Mouse (Mus musculus): ENCODE measurements at regions not wholly inside any gene's neighbourhood (a gene's known extent, or its start where the extent isn't known, plus 50 kb on each side); places are given as distances from the start of the nearest gene placed in this dataset.

DNA sequence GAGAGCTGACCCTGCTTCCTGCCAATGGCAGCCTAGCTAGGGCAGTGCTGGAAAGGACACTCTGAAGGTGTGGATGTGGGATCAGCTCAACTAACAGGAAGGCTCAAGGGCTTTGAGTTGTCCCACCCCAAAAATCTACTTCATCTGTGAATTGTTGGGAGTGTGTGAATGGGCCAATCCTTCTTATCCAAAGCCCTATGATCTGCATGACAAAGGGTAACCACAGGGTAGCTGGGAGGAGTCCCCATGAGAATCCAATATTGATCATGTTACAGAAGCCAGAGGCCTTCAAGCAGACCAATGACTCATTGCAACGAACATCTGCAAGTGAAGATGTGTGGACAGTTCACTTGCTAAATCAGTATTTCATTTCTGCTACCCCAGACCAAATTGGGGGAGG is 51.1 kb upstream of the Adra1b start:
- no peak for DNase-seq (ENCODE audit: low spot score in 2 of 2)

DNA sequence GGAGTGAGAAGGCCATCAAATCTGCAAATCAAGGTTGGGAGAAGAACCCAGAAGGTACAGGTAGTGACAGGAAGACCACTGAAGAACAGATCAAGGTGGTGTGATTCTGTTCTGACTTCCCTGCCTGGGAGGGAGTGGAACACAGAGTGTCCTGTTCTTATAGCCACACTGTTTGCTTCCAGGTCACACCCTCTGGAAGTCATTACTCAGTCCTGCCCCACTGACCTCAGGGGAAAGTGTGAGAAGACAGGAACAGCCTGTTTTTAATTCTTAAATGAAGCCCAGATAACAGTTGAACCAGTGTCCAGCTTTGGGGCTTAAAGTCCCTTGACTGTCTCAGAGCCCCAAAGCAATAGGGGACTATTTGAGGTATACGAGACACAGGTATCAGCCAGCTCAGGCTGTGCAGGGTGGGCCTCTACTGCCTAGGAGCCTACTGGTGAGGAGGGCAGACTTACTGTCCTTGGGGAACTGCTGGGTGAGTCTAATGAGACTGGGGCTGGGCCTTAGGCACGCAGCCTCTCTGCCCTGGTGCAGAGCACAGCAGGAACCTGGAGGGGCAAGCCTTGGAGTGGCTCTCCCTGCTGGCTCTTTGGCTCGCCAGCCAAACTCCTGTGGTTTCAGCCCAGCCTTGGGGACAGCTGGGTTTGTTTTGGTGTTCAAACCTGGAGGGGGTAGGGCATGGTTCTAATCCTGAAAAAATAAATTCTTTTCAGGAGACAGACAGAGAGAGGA is 57.4 kb upstream of the Adra1b start:
- DNase-seq (ENCODE audit: low spot score in 2 of 2): no peak

GRCm38 (mm10) chr11:43958976-43959315 is 57.9 kb upstream of the Adra1b start:
- DNase-seq (ENCODE audit: low spot score in 2 of 2): no peak

DNA sequence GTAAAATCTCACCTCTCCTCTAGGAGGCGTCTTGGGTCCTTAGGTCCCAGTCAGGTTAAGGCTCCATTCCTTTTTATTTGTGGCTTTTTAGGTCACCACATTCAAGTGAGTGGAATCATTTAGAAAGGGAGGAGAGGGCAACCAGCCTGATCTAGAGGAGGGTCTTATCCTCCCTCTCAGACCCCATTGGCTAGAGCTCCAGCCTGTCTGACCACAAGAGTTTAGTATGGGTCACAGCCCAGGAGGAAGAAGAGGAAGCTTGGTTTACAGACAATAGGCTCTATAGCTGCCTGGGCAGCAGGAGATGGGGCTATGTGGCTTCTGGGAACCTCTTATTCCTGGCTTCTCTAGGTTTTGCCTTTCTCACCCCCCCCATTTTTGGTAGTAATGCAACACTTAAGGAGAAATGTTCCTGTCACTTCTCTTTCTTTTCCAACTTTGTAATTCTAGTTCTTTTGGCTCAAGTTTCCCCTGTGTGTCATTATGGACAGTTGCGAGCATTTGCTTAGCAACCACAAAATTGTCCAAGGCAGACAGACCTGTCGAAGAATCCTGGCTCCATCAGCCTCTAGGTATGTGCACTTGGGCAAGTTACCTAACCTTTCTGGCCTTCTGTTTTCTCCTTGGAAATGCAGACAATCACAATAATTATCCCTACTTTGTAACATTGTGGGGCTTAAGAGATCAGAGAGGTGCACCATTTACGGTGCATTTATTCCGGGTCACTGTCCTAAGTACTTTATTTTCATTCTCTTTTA is 59.5 kb upstream of the Adra1b start:
- no peak for DNase-seq (ENCODE audit: low spot score in 2 of 2)

GRCm38 (mm10) chr11:43961398-43962070 is 60.5 kb upstream of the Adra1b start:
- DNase-seq (ENCODE audit: low spot score in 2 of 2): no peak

- no peak for DNase-seq (ENCODE audit: low spot score in 2 of 2)
Measured at GRCm38 (mm10) chr11:43967764-43968163, 66.8 kb upstream of the Adra1b start.

DNA sequence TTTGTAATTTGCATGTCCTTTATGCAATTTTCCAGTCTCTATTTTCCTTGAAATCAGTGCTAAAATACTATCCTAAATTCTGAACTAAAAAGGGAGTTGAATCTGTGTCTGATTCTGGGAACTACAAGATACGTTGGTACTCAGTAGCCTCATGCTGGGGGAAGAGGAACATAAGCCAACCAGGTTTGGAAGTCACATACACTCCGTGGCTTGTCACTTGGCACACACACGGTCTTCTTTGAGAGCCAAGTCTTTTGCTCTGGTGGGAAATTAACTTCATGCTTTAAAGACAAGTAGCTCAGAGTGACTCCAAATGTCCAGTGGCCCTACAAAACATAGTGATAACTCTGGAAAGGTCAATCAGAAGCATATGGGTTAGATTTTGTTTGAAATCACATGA is 70.9 kb upstream of the Adra1b start:
- no peak for DNase-seq (ENCODE audit: low spot score in 2 of 2)

GRCm38 (mm10) chr11:43976024-43976423 is 75.0 kb upstream of the Adra1b start:
- DNase-seq (ENCODE audit: low spot score in 2 of 2): no peak

- no peak for DNase-seq (ENCODE audit: low spot score in 2 of 2)
Measured at GRCm38 (mm10) chr11:43979406-43979805, 78.4 kb upstream of the Adra1b start.

DNA sequence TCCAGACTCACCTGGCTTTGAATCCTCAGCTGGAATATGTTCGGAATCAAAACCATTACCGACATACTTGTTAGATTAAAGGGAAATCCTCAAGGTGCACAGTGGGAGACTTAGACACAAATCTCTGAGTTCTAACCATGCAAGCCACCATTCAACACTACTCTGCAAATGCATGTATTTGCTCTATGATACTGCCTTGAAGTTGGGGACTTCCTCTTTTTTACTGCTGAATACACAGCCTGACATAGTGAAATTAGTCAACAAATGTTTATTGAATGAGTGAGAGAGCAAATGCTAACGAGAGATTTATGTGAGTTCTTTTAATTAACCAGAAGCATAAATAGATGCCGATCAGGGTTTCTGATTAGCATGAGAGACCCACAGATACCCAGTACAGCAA is 79.4 kb upstream of the Adra1b start:
- DNase-seq (ENCODE audit: low spot score in 2 of 2): no peak

GRCm38 (mm10) chr11:43989911-43990430 is 89.0 kb upstream of the Adra1b start:
- no peak for DNase-seq (ENCODE audit: low spot score in 2 of 2)

- peak in 1 of 2 experiments; percentile 5 for DNase-seq (ENCODE audit: low spot score in 2 of 2)
Measured at GRCm38 (mm10) chr11:43992011-43992471, 91.0 kb upstream of the Adra1b start.

GRCm38 (mm10) chr11:43998046-43998725 is 97.2 kb upstream of the Adra1b start:
- DNase-seq (ENCODE audit: low spot score in 2 of 2): no peak

- no peak for DNase-seq (ENCODE audit: low spot score in 2 of 2)
Measured at GRCm38 (mm10) chr11:44000056-44000455, 99.0 kb upstream of the Adra1b start.

DNA sequence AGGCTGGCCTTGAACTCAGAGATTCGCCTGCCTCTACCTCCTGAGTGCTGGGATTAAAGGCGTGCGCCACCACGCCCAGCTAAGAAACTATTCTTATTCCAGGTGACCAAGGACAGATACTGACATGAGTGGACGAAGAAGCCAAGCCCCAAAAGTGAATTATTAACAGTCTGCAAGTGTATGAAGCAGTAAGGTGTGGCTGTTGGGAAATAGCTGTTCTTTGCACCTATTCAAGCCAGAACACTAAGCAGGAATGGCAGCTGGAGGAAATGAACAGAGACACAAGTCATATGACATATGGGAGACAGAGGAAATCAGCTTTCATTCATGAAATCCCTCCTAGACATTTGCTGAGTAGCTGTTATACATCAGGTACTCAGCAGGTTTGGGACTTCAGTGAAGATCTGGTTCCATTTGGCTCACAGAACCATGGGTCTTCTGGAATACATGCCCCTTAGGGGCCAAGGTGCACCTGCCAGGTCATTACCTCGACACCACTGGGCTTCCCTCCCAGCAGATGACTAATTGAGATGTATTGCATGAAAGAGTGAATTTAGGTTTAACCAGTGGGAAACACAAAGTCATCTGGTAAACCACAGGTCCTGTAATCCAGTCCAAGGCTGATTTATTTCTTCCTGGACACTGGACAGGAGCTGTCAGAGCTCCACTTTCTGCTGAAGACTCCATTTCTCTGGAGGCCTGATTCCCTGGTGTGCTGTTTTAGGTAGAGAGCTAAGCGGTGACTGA is 101.0 kb upstream of the Adra1b start:
- no peak for DNase-seq (ENCODE audit: low spot score in 2 of 2)

DNA sequence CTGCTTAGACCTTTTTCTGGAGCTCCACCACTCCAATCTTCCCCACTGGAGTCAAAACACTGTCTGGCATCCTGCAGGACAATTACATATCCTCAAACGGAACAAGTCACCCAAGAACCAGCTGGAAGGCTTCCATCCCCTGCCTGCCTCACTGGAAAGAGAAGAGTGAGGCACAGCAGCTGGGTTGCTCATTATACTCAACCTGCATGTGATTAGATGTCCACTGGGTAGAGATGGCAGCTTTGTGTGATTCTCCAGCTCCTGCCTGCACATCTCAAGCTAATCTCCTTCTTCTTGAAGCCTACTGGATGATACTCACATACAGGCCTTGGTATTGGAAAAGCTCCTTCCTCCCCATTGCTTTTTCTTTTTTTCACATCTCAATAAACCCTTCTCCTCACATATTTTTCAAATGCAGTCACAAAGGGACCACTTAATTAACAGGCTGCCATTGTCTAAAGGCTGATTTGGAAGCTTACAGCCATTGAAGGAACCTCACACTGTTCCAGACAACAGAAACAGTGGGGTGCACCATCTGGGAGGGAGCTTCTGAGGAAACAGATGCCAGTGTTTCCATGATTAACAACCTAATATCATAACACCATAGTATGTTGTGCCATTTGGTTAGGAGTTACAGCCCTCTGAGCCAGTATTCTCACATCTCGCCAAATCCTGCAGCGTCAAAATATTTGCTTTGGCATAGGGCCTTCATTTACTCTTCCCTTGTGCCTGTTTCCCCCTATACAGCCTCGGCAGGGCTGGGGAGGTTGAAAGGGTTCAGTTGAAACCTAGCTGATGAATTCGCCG is 101.9 kb upstream of the Adra1b start:
- no peak for DNase-seq (ENCODE audit: low spot score in 2 of 2)

DNA sequence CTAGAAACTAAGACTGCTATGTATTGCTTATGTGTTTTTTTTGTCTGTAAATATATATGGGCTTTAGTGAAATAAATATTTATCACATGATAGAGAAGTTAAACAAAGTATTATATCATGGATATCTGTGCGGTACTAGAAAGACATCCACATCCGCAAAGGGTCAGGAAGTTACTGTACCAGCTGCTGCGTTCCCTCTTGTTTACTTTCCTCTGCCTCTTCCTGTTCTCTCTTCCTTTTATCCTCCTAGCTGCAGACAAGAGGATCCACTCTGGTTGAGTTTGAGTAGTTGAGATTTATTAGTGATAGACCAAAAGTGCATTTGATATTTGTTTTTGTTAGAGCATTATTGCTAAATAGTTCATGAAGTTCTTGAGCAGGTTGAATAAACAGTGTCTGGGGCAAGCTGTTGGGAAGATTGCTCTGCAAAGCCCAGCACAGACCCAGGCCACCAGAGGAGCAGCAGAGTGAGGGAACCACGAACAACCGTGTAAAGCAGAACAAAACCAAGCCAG is 106.6 kb upstream of the Adra1b start:
- no peak for DNase-seq (ENCODE audit: low spot score in 2 of 2)

DNA sequence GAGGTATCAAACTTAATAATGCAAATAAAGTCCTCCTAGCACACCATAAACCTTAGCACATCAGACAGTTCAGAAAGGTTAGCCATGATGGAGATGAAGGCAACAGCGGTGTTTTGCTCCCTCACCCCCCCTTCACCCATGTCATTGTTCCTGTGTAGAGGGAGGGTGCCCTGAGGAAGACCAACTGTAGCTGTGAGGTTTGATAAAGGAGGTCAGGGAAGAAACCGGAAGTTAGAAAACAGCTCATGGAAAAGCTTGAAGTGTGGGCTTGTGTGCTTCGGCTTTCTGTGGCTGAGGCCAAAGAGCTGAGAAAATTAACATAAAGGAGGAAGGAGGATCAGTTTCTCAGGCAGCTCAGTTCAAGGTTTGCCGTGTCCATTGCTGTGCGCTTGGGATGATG is 111.3 kb upstream of the Adra1b start:
- DNase-seq (ENCODE audit: low spot score in 2 of 2): no peak

DNA sequence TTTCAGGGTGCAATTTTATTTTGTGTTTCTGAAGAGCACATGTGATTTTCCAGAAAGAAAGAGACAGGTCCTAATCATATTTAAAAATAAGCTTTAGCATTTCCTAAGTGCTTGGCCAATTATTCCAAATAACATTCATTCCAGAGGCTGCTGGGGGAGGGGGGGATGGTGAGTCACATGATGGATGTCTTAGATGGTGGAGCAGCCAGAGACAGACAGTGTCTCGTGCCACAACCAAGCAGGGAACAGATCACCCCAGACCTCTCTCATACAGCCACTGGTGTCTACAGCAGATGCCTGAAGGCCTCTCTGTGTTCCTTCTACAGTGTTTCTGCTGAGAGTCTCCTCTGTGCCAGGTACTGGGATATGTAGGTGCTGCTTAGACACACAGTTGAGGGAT is 112.8 kb upstream of the Adra1b start:
- DNase-seq (ENCODE audit: low spot score in 2 of 2): no peak

- no peak for DNase-seq (ENCODE audit: low spot score in 2 of 2)
Measured at GRCm38 (mm10) chr11:44021638-44022037, 120.6 kb upstream of the Adra1b start.

Data from gastrocnemius, adult 8-10 months (tissue).